Mouse (Mus musculus): ENCODE measurements around the gene Parp16. TPM values are rescaled to one million over a fixed set of nuclear protein-coding genes. Genes with fewer than 3 reads are reported as not detected.

Parp16 gene
- polyA plus RNA-seq, 1 experiment = not detected

DNA sequence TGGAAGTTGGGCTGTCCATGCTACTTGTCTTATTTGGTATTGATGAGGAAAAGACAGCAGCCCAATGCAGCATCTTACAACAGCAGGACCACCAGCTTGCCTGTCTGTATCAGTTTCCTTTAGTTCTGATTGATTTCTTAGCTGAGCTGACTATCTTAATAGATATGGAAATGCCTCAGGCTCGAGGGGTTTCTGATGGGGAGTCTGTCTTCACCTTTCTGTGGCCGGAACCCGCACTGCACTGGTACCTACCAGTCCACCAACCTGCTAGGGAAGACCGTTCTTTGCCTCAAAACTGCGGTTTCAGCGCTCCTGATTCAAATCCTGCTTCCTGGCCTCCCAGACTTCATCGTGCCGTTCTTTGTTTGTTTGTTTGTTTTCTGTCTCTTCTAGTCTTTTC lies 33.3 kb upstream of the Parp16 start:
- Histone ChIP-seq H3K4me3 (ENCODE audit: insufficient read depth, low read depth, low read length) (no peak overlapping the region), H3K4me1 (ENCODE audit: control insufficient read depth, insufficient read depth, low read length) (peaks cover 9% of the 10 kb centered on the region), H3K27ac (ENCODE audit: insufficient read depth, low read depth, low read length) (0 out of 2 replicates have a peak overlapping the region, but pooled peaks have one; percentile 12)
- TF ChIP-seq POLR2A (IDR thresholded peaks at IDR 0.05; ENCODE audit: insufficient read depth, low read depth, low read length) (no peak), CTCF (IDR thresholded peaks at IDR 0.05; ENCODE audit: insufficient read depth, low read depth, low read length) (no peak)
- WGBS = 74% methylated on average over 8 of the region's 8 CpGs

DNA sequence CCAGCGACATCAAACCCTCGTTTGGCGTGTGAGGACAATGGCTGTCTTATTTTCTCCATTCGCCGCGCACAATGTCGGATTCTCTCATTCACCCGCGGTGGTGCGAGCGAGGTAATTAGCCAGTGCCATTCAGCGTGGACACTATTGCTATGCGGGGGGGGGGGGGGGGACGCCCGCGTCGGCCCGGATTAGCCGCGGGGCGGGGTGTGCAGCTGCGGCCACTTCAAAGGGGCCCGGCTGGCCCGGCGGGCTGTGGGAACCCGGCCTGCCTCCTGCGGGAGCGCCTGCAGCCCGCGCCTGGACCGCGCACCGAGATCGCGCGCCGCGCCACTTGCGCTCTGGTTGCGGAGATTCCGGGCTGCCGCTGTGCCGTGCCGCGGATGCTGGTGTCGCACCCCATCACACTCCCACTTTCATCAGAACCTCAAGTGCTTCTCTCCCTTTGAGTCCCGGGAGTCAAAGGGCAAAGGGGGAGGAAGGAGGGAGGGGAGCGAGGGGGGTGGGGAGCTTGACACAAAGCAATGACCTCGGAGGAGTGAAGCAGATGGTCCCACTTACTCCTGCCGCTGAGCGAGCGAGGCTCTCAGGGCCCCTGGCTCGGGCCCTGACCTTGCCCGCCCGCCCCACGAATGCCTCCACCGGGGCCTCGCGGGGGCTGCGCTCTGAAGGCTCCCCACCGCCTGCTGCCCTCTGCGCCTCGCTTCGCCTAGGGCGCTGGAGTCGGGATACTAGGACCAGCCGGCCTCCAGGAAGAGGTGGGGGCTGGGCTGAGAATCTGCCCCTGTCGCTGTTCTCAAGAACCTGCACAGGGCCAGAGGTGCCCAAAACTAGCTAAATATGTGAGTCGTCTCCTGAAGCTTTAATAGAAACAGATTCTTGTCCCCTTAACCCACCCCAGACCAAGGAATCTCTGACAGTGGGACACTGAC lies 32.2 kb upstream of the Parp16 start:
- Histone ChIP-seq H3K4me3 (ENCODE audit: insufficient read depth, low read depth, low read length) (peak overlapping the region; percentile 49), H3K4me1 (ENCODE audit: control insufficient read depth, insufficient read depth, low read length) (peaks cover 9% of the 10 kb centered on the region), H3K27ac (ENCODE audit: insufficient read depth, low read depth, low read length) (no peak overlapping the region; the same call in 1 of the 2 replicates)
- 3% methylated on average over 67 of the region's 69 CpGs for WGBS
- TF ChIP-seq POLR2A (IDR thresholded peaks at IDR 0.05; ENCODE audit: insufficient read depth, low read depth, low read length) = no peak
- TF ChIP-seq CTCF (IDR thresholded peaks at IDR 0.05; ENCODE audit: insufficient read depth, low read depth, low read length) = no peak

DNA sequence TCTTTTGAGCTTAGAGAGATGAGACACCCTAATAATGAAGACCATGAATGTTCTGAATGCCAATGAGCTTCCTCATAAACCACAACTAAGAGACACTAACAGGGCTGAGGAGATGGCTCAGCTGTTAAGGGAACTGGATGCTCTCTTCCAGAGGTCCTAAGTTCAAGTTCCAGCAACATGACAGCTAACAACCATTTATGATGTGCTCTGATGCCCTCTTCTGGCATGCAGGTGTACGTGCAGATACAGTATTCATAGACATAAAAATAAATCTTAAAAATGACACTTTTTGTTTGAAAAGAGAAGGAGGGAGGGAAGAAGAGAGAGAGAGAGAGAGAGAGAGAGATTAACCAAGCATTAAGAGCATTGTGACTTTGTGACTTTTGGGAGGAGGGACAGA lies 30.3 kb upstream of the Parp16 start:
- Histone ChIP-seq H3K4me1 (ENCODE audit: control insufficient read depth, insufficient read depth, low read length) (peaks cover 9% of the 10 kb centered on the region), H3K27ac (ENCODE audit: insufficient read depth, low read depth, low read length) (no peak overlapping the region), H3K4me3 (ENCODE audit: insufficient read depth, low read depth, low read length) (no peak overlapping the region)
- 49% methylated on average over 1 of the region's 1 CpGs for WGBS
- TF ChIP-seq POLR2A (IDR thresholded peaks at IDR 0.05; ENCODE audit: insufficient read depth, low read depth, low read length) = no peak
- no peak for TF ChIP-seq CTCF (IDR thresholded peaks at IDR 0.05; ENCODE audit: insufficient read depth, low read depth, low read length)

DNA sequence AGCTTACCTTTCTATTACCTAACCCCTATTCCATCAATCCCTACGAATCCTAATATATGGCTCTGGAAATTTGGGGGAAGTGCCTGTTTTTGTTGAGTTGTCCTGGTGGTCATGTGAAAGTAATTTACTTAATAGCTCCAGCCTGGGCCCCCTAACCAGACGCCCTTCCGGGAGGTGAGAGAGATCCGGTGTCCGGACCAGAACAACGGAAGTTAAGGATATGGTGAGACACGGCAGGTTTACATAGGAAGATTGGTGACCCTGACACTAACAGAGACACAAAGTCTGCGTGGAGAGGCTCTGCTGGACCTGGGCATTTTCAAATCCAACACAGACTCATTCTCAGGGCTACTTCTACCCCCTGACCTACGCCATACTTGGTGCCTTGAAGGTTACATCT lies 28.8 kb upstream of the Parp16 start:
- no peak for TF ChIP-seq POLR2A (IDR thresholded peaks at IDR 0.05; ENCODE audit: insufficient read depth, low read depth, low read length)
- TF ChIP-seq CTCF (IDR thresholded peaks at IDR 0.05; ENCODE audit: insufficient read depth, low read depth, low read length) = no peak
- Histone ChIP-seq H3K4me1 (ENCODE audit: control insufficient read depth, insufficient read depth, low read length) (peaks cover 9% of the 10 kb centered on the region), H3K4me3 (ENCODE audit: insufficient read depth, low read depth, low read length) (no peak overlapping the region), H3K27ac (ENCODE audit: insufficient read depth, low read depth, low read length) (no peak overlapping the region)
- WGBS = 93% methylated on average over 9 of the region's 9 CpGs

DNA sequence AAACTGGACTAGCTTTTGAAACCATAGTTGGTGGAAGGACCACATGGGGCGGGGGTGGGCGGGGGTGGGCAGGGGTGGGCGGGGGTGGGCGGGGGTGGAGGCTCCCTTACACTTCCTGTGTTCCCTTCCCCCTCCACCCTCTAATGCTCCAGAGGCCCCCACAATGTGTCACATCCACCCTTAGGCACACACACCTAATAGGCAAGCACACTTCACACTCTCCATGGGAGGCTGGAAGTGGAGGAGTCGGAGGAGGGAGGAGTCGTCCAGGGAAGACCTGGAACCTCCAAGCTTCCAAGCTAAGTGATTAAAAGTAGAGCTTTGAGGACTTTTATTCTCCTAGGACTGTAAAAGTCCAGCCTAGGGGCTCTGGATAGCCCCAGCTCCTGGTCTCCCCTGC lies 26.6 kb upstream of the Parp16 start:
- H3K4me3 ChIP-seq (ENCODE audit: insufficient read depth, low read depth, low read length) = no peak overlapping the region
- WGBS = 65% methylated on average over 6 of the region's 6 CpGs
- no peak overlapping the region for H3K27ac ChIP-seq (ENCODE audit: insufficient read depth, low read depth, low read length)
- no peak for TF ChIP-seq CTCF (IDR thresholded peaks at IDR 0.05; ENCODE audit: insufficient read depth, low read depth, low read length)
- no peak for TF ChIP-seq POLR2A (IDR thresholded peaks at IDR 0.05; ENCODE audit: insufficient read depth, low read depth, low read length)
- no peaks in the 10 kb centered on the region for H3K4me1 ChIP-seq (ENCODE audit: control insufficient read depth, insufficient read depth, low read length)

DNA sequence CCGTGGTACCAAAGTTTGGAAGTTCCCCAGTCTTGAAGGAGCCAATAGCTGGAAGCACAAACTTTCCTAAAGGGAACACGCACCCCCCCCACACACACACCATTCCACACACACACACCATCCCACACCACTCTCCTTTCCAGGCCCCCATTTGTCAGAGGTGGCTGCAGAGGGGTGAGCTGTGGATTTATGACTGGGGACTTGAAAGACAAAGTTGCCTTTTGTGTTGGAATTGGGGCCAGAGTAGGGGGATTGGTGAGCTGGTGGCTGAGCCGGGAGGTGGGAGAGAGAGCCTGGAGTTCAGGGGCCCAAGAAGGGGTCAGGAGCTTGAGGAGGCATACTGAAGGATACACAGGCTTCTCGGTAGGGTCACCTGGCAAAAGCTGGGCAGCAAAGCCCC lies 26.2 kb upstream of the Parp16 start:
- no peak overlapping the region for H3K4me3 ChIP-seq (ENCODE audit: insufficient read depth, low read depth, low read length)
- 68% methylated on average over 4 of the region's 4 CpGs for WGBS
- no peaks in the 10 kb centered on the region for H3K4me1 ChIP-seq (ENCODE audit: control insufficient read depth, insufficient read depth, low read length)
- H3K27ac ChIP-seq (ENCODE audit: insufficient read depth, low read depth, low read length) = no peak overlapping the region
- TF ChIP-seq POLR2A (IDR thresholded peaks at IDR 0.05; ENCODE audit: insufficient read depth, low read depth, low read length) = no peak
- no peak for TF ChIP-seq CTCF (IDR thresholded peaks at IDR 0.05; ENCODE audit: insufficient read depth, low read depth, low read length)

DNA sequence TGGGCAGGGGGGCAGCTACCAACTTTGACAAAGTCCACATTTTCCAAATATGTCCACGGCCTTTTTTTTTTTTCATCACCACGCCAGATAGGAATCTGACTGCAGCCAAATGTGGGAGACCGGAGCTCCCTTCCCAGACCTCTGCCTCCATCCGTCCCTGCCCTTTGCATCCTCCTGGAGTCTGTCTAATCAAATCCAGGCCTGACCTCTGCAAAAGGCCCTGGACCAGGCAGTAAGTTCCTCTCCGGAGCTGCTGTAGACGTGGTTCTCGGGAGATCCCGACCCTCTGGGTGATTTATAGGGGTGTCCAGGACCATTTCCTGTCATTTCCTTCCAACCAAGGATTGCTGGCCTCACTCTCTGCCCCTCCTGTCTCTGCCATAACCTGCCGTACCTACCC lies 22.5 kb upstream of the Parp16 start:
- TF ChIP-seq CTCF (IDR thresholded peaks at IDR 0.05; ENCODE audit: insufficient read depth, low read depth, low read length) (no peak), POLR2A (IDR thresholded peaks at IDR 0.05; ENCODE audit: insufficient read depth, low read depth, low read length) (no peak)
- peaks cover 8% of the 10 kb centered on the region for H3K4me1 ChIP-seq (ENCODE audit: control insufficient read depth, insufficient read depth, low read length)
- WGBS = 90% methylated on average over 9 of the region's 9 CpGs
- no peak overlapping the region for H3K4me3 ChIP-seq (ENCODE audit: insufficient read depth, low read depth, low read length)
- H3K27ac ChIP-seq (ENCODE audit: insufficient read depth, low read depth, low read length) = no peak overlapping the region

DNA sequence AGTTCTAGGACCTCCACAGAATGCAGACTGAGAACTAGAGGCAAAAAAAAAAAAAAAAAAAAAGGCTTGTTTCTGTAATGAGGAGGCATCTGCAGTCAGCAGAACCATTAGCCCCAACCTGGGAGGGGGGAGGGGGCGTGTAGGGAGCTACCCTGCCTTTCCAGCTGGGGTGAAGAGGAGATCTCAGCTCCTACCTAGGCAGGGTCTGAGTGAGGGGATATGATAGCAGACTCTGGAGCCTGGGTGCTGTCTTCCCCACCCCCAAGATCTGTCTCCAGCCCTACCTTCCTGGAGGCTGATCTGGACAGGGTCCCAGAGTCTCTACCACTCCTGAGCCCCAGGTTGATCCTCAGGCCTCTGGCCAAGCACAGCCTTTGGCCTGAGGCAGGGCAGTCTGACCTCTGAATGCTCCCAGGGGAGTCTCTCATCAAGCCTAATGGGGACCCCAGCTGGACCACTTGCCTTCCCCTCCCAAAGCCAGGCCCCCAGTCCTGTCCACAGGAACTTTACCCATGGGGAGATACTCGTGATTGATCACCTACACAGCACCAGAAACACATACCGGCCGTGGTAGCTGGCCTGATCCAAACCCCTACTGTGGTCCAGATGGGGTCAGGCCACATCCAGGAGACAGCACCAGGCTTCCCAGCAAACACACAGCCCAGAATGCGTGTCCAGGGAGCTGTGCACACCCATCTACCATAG lies 19.8 kb upstream of the Parp16 start:
- 63% methylated on average over 5 of the region's 5 CpGs for WGBS
- TF ChIP-seq POLR2A (IDR thresholded peaks at IDR 0.05; ENCODE audit: insufficient read depth, low read depth, low read length) (no peak), CTCF (IDR thresholded peaks at IDR 0.05; ENCODE audit: insufficient read depth, low read depth, low read length) (no peak)

More for the DNA sequence above, 19.8 kb upstream of the Parp16 start:
- no peak overlapping the region for H3K4me3 ChIP-seq (ENCODE audit: insufficient read depth, low read depth, low read length)
- H3K4me1 ChIP-seq (ENCODE audit: control insufficient read depth, insufficient read depth, low read length) = peaks cover 31% of the 10 kb centered on the region
- H3K27ac ChIP-seq (ENCODE audit: insufficient read depth, low read depth, low read length) = no peak overlapping the region

All from olfactory bulb, adult 2 months (tissue).